Mouse (Mus musculus) heart, postnatal 0 days (tissue): Measurements from ENCODE around the gene Afg1l. TPM values are rescaled to one million over a fixed set of nuclear protein-coding genes. Genes with fewer than 3 reads are reported as not detected.

Source experiments
- ATAC-seq: fragments of 200-750 bp; cut with Nextera tagmentation; 2 replicates; pipeline ENCODE4 v1.8.0; 2017; ENCODE audit warnings: low read depth, moderate number of reproducible peaks, moderate library complexity; ENCODE audit not compliant: insufficient read depth
- DNase-seq: peaks from one replicate; pipeline ENCODE4 v3.0.0-alpha.2; 2016; ENCODE audit warnings: low spot score
- H3K27ac ChIP-seq: fragments of 300-500 bp; sonication (generic); 2 replicates; pipeline ENCODE4 v1.5.1; 2014; ENCODE audit warnings: low read depth, mild to moderate bottlenecking
- H3K27me3 ChIP-seq: fragments of 300-500 bp; sonication (generic); 2 replicates; pipeline ENCODE4 v1.6.1; 2014; ENCODE audit warnings: low read length, mixed read lengths; ENCODE audit not compliant: control insufficient read depth, insufficient read depth
- H3K36me3 ChIP-seq: fragments of 300-500 bp; sonication (generic); replicated peaks from 2 replicates; pipeline ENCODE4 v1.6.1; 2014; ENCODE audit warnings: low read length, mixed read lengths; ENCODE audit not compliant: control insufficient read depth, insufficient read depth
- H3K4me1 ChIP-seq: fragments of 300-500 bp; sonication (generic); 2 replicates; pipeline ENCODE4 v1.6.1; 2014; ENCODE audit warnings: antibody characterized with exemption; ENCODE audit not compliant: control insufficient read depth, insufficient read depth
- H3K4me2 ChIP-seq: fragments of 300-500 bp; sonication (generic); 2 replicates; pipeline ENCODE4 v1.6.1; 2014; ENCODE audit warnings: low read depth, mild to moderate bottlenecking, low read length, moderate library complexity
- H3K4me3 ChIP-seq: fragments of 300-500 bp; sonication (generic); 2 replicates; pipeline ENCODE4 v1.5.1; 2014; ENCODE audit warnings: low read depth, low read length
- H3K9ac ChIP-seq: fragments of 300-500 bp; sonication (generic); replicated peaks from 2 replicates; pipeline ENCODE4 v1.6.1; 2014; ENCODE audit warnings: low read depth, low read length, mixed read lengths
- H3K9me3 ChIP-seq: fragments of 300-500 bp; sonication (generic); replicated peaks from 2 replicates; pipeline ENCODE4 v1.6.1; 2016; ENCODE audit warnings: low read length; ENCODE audit not compliant: control insufficient read depth
- CTCF ChIP-seq: IDR thresholded peaks from 2 replicates; pipeline ENCODE4 v1.5.1; 2016; ENCODE audit warnings: antibody characterized with exemption, control low read depth, low read depth
- EP300 ChIP-seq: IDR thresholded peaks from 2 replicates; pipeline ENCODE4 v1.6.1; 2016; ENCODE audit warnings: antibody characterized with exemption, low read depth
- WGBS: fragments of 180-500 bp; shearing (Covaris S2); extraction: QIAGEN DNeasy Blood & Tissue Kit; methylation state at CpG from one replicate; pipeline ENCODE4 v1.1.7; 2014; 5-methylcytosine and 5-hydroxymethylcytosine counted together
- polyA plus RNA-seq: library from polyadenylated mRNA; unstranded; fragments of >200 nt; fragmentation: Nextera tagmentation; extraction: Ambion mirVana; gene quantifications from 2 replicates; pipeline ENCODE4 v1.2.1, GENCODE M21; 2015
- total RNA-seq: library from RNA; depleted of rRNA; stranded (reverse); fragments of >200 nt; gene quantifications from 2 replicates; pipeline ENCODE4 v1.2.3, GENCODE M21; 2014; ENCODE audit warnings: low replicate concordance

Afg1l gene
- total and polyA plus RNA-seq, 2 experiments from 2014 or later, result 21.8 to 24.7 TPM

DNA sequence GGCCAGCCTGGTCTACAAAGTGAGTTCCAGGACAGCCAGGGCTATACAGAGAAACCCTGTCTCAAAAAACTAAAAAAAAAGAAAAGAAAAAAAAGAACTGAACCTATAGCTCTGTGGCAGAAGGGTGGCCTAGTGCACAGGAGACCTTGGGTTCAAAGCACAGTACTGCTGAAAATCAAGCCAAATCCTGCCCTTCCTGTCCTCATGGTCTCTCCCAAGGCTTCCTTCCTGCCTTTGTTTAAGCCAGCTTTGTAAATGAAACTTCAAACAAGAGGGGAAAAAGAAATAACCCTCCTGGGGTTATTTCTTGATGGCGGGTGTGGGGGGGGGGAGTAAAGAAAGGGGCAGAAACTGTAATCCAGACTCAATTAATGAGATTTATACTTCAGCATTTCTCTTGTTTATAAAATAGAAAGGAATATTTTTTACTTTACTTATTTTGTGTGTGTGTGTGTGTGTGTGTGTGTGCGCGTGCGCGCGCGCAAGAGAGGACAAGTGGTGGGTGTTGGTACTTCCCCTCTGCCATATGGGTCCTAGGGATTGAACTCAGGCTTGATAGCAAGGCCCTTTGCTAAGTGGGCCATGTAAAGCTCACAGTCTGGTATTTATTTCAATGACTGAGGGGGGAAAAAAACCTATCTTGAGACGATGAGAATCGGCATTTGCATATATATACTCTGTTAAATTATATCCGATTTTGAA lies 1.4 kb downstream of the Afg1l start:
- ATAC-seq (no peak), DNase-seq (peak; percentile 51)
- H3K36me3 ChIP-seq, result 0 out of 2 replicates have a peak, but pooled peaks cover 4% of the 10 kb centered on the region
- TF ChIP-seq EP300 (no peak), CTCF (no peak)
- H3K9me3 ChIP-seq, result no peaks in the 10 kb centered on the region
- H3K4me3 ChIP-seq, result peak overlapping the region; percentile 89; the same call in 1 of the 2 replicates
- H3K4me1 ChIP-seq, result peaks cover 6% of the 10 kb centered on the region; the same call in 1 of the 2 replicates
- 82% methylated on average over 10 of the region's 10 CpGs for WGBS
- H3K9ac ChIP-seq, result no peak overlapping the region
- H3K27me3 ChIP-seq, result no peaks in the 10 kb centered on the region
- peak overlapping the region; percentile 92; the same call in 1 of the 2 replicates for H3K4me2 ChIP-seq
- peak overlapping the region; percentile 100 for H3K27ac ChIP-seq

DNA sequence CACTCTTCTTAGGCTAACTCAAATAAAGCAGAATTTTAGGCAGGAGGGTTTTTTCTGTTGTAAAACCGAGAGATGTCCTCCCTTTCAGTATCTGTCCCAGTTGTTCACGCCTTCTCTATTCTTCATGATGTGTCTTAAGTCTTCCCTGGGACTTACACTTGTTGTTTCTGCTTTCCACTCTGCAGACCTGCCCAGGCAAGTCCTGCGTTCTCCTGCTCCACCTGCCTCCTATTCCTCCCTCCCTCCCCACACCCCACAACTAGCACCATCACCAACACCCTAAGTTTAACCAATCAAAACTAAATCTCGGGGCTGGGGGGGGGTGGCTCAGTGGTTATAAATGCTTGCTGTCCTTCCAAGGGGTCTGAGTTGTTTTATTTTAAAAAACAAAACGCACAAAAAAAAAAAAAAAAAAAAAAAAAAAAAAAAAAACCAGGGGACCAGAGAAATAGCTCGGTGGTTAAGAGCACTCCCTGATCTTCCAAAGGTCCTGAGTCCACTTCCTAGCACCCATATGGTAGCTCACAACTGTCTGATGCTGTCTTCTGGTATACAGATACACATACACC lies 3.3 kb downstream of the Afg1l start:
- ATAC-seq, result no peak
- H3K9me3 ChIP-seq, result no peaks in the 10 kb centered on the region
- no peak overlapping the region for H3K9ac ChIP-seq
- no peak overlapping the region for H3K4me3 ChIP-seq
- peaks cover 6% of the 10 kb centered on the region; the same call in 1 of the 2 replicates for H3K4me1 ChIP-seq
- 85% methylated on average over 6 of the region's 6 CpGs for WGBS
- H3K4me2 ChIP-seq, result no peak overlapping the region
- no peak for TF ChIP-seq EP300
- TF ChIP-seq CTCF, result no peak
- H3K27ac ChIP-seq, result no peak overlapping the region
- DNase-seq, result no peak
- 0 out of 2 replicates have a peak, but pooled peaks cover 5% of the 10 kb centered on the region for H3K36me3 ChIP-seq
- no peaks in the 10 kb centered on the region for H3K27me3 ChIP-seq

DNA sequence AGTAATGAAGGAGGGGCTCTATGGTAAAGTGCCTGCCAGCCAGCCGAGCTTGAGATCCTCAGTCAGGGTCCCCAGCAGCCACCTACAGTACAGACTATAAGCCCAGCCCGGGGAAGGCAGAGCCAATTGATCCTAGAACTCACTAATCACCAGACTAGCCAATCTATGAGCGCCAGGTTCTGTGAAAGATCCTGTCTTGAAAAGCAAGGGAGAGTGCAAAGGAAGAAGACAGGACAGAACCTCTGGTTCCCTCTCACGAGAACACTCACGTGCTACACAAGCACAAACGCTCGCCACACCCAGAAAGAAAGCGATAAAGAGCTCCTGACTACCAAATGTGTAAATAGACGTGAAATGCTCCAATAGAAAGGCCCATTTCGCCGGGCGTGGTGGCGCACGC lies 13.6 kb downstream of the Afg1l start:
- ATAC-seq, result no peak
- Histone ChIP-seq H3K9ac (no peak overlapping the region), H3K4me1 (peaks cover 12% of the 10 kb centered on the region; the same call in 1 of the 2 replicates), H3K4me3 (no peak overlapping the region), H3K27me3 (no peaks in the 10 kb centered on the region), H3K4me2 (no peak overlapping the region), H3K27ac (peak overlapping the region; percentile 91), H3K9me3 (no peaks in the 10 kb centered on the region), H3K36me3 (peaks cover 2% of the 10 kb centered on the region; the same call in 1 of the 2 replicates)
- 73% methylated on average over 14 of the region's 14 CpGs for WGBS
- DNase-seq, result no peak
- TF ChIP-seq EP300 (no peak), CTCF (no peak)

DNA sequence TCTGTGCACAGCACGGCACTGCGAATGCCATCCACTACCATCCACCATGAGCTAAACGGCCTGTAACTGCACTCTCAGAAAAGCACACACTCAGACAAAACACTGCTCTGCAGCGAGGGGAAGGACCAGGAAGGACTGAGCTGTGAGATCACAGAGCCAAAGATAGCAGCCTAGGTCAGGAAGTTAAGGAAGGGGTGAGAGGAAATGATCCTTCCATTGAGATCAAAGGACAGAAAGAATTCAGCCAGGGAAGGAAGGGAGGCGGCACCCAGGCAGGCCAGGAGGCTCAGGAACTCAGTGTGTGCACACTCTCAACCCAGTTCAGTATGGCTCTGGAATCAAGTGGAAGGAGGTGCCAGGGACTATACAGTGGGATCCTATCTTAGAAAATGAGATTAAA lies 14.1 kb downstream of the Afg1l start:
- no peaks in the 10 kb centered on the region for H3K27me3 ChIP-seq
- 14% methylated on average over 5 of the region's 5 CpGs for WGBS
- DNase-seq (peak; percentile 87), ATAC-seq (peak; percentile 91)
- TF ChIP-seq CTCF, result no peak
- TF ChIP-seq EP300, result peak; percentile 85
- peak overlapping the region; percentile 91 for H3K27ac ChIP-seq
- H3K36me3 ChIP-seq, result peaks cover 8% of the 10 kb centered on the region; the same call in 1 of the 2 replicates
- peaks cover 12% of the 10 kb centered on the region; the same call in 1 of the 2 replicates for H3K4me1 ChIP-seq
- 0 out of 2 replicates have a peak, but pooled peaks cover under 1% of the 10 kb centered on the region for H3K9me3 ChIP-seq
- no peak overlapping the region for H3K4me2 ChIP-seq
- no peak overlapping the region for H3K9ac ChIP-seq
- H3K4me3 ChIP-seq, result no peak overlapping the region

DNA sequence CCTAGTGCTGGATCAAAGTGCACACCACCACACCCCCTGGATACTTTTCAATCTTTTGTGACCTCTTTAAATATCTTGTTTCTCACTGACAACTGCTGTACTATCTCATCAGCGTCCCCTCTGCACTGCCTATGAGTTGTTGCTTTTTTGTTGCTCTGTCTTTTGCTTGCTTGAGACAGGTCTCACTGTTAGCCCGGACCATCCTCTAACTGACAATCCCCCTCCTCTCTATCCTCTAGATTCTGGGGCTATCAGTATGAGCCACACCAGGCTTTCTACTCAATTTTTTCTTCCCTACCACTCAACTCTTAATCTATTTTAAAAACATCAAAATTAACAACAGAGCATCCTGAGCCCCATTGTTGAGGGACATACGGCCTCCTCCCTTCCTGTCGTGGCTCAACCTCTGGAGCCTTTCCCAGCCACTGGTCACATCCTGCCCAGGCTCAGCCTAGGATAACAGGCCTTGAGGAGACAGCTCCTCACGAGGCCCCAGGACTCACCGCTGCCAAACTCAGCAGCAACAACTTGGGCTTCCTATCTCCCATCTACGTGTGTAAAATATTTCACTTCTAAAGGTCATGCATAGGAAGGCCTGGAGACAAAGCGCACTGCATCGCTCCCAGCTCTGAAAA lies 20.7 kb downstream of the Afg1l start:
- Histone ChIP-seq H3K9me3 (0 out of 2 replicates have a peak, but pooled peaks cover 6% of the 10 kb centered on the region), H3K9ac (no peak overlapping the region), H3K27ac (peak overlapping the region; percentile 89), H3K36me3 (peaks cover 21% of the 10 kb centered on the region), H3K27me3 (no peaks in the 10 kb centered on the region), H3K4me3 (no peak overlapping the region), H3K4me1 (peaks cover 16% of the 10 kb centered on the region), H3K4me2 (no peak overlapping the region)
- peak; percentile 73 for DNase-seq
- 38% methylated on average over 9 of the region's 9 CpGs for WGBS
- peak; percentile 91 for ATAC-seq
- TF ChIP-seq EP300 (no peak), CTCF (no peak)
